Mouse (Mus musculus): ENCODE data around the gene Klhl2. TPM values are rescaled to one million over a fixed set of nuclear protein-coding genes. Genes with fewer than 3 reads are reported as not detected.

Klhl2 gene
- total RNA-seq, 2 experiments from 2014 or later: 12.1 to 12.6 TPM

DNA sequence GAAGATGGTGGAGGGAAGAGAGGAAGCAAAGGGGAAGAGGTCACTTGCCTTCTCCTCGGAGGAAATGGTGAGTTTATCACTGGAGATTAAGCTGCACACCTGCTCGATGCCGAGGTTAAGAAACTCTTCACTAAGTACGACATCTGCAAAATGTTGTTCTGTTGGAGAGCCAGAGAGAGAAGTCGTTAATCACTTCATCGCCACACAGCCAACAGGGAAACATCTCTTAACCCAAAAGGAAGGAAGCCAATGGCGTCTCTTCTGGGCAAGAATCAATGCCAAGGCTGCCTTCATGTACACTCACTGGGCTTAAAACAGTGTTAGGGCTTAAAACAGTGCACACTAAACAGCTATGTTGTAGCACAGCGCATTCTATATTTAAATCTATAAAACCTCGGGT, 85.7 kb downstream of the Klhl2 start:
- no peak for DNase-seq

- DNase-seq: no peak
These were observed 87.1 kb downstream of the Klhl2 start for GRCm38 (mm10) chr8:64762751-64763150.

DNA sequence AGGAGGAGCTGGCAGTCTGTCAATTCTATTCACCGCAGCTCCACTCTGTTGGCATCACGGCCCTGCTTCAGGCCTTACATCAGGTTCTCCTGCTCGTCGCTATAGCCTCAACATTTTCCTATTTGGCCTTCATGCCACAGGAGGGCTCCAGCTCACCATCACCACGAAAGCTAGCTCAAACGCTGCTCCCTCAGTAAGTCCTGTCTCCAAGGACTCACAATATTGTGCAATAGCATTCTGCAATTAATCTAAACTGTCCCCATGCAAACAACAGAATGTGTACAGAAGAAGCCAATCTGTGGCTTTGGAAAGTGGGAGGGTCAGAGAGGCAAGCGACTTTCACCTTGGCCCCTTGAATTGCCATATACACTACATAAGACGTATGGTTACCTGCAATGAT, 88.4 kb downstream of the Klhl2 start:
- DNase-seq: no peak

- DNase-seq: no peak
These were observed 91.9 kb downstream of the Klhl2 start for GRCm38 (mm10) chr8:64757956-64758355.

DNA sequence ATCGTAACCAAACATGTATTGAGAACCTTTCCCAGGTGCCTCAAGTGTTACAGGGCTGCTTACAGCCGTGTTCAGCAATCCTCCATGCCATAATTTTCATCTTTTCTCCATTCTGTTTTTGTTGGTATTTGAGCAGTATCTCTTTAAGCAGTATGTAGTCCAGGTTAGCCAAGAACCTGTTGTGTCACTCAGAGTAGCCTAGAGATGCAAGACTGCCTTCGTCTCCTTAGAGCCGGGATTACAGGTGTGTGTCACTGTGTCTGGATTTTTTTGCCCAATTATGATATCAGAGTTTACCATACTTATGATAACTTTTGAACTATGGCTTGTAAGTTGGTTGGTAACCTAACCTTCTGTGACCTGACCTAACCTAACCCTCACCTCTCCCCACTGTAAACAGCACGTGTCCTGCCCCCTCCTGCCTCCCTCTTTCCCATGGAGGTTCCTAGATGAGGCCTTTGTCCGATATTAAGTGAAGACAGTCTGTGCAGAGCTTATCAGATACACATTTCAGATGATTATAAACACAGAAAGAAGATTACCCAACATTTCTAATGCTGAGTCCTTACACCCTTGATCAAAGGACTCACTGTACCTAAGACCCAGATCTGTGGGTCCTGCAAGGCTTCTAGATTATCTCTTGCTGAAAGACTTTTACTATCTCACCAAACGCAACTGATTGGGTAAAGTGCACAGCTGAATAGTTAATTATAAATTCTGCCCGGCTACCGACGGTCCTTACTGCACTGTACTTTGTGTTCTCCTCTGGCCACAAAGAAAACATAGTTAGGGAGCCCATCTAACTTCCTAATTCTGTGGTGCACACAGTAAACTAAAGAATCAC, 103.4 kb downstream of the Klhl2 start:
- DNase-seq: no peak

DNA sequence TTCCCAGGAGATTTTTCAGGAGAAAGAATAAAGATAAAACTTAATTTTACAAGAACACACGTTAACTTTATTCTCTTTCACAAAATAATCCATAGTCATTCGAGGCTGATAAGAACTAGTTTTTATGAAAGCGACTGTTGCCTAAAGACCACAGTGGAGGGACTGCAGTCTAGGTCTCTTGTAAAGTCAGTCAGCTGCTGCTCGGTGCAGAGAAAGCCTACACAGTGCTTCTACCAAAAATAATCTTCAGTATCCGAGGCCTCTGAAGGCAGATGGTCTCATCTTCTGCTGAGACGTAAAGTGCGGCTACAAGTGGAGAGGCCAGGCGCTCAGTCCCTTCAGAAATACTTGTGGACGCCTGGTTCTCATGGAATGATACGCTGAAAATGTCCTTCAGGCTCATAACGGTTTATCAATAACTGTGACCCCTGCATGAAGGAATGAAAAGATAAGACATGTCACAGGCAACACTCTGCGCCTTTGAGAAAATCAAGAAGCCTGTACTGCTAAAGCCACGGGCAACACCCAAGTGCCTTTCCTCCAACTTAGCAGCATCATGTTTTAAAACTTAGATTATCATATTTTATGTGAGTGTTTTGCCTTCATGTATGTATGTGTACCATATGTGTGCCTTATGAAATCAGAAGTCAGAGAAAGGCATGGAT, 109.1 kb downstream of the Klhl2 start:
- no peak for DNase-seq

DNA sequence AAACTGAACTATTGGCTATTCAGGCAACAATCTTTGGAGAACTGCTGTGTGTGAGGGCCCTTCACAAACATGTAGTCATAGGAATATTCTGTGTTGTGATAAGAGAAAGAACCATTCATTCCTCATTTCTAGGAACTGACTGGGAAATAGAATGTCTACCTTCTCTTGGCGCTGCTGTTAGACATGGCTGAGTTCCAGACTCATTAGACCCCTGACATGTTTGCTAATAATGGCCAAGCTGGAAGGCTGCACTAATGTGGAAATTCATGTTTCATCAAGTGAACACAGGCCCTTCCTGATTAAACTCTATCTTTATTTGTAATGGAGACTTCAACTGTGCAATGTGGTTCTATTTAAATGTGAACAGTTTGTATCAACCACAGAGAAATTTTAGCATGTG, 110.9 kb downstream of the Klhl2 start:
- DNase-seq: no peak

GRCm38 (mm10) chr8:64736767-64737323, 113.0 kb downstream of the Klhl2 start:
- DNase-seq: no peak

DNA sequence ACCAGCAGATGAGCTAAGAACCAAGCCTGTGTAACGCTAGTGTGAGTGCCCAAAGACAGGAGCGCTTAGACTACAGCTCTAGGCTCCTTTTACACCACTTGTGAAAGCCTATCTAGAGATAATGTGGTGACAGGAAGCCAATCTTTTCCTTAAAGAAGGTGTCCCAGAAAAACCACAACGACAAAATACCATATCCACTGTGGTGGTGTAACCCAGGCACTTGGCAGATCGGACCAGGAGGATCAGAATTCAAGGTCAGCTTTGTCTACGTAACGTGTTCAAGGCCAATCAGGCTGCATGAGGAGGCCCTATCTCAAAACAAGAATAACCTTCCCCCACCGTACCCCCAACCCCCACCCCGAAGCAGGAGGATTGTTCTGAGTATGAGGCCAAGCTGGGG, 114.7 kb downstream of the Klhl2 start:
- DNase-seq: no peak

DNA sequence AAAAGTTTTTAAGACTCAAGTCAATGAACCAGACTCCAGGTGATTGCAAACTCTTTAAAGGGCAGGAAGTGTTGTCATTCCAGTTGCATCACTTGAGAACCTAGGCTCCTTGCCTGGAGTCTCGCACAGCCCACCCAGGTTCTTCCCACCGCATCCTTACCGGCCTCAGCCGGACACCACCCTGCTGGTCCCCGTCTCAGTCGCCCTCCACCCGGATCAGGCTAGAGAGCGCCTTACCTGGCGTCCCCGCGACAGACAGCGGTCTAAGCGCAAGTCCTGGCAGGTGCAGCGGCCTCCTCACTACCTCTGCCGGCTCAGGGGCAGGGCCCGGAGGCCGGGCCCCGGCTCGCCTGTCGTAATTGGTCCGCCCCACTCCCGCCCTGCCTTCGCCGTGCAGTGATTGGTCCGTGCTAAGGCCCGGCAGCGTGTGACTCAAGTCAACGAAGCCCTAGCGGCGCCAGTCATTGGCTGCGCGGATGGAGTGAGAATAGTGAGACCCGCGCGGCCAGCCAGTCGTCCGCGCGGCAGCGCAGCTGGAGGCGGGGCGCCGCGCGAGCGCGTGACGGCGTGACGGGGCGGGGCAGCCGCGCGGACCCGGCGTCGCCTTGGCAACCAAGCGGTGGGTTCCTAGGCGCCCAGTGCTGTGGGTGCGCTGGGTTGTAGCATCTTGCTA, 116.4 kb downstream of the Klhl2 start, which contains the start of gene Msmo1:
Gene Msmo1 (minus strand): TSS at position 522 of the 673 bp plus-strand sequence.
- peak; percentile 96 for DNase-seq

GRCm38 (mm10) chr8:64732596-64732995, 117.2 kb downstream of the Klhl2 start:
- DNase-seq: no peak

DNA sequence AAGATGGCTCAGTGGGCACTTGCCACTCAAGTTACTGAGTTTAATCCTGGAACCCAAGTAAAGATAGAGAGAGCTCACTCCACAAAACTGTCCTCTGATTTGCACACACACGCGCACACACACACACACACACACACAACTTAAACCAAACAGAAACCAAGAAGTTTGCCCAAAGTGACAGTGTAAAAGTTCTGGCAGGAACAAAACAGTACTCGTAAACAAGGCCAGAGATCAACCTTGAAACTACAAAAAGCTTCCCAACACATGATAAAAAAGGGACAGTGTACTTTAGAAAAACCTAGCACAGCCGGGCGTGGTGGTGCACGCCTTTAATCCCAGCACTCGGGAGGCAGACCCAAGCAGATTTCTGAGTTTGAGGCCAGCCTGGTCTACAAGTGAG, 121.7 kb downstream of the Klhl2 start:
- no peak for DNase-seq

DNA sequence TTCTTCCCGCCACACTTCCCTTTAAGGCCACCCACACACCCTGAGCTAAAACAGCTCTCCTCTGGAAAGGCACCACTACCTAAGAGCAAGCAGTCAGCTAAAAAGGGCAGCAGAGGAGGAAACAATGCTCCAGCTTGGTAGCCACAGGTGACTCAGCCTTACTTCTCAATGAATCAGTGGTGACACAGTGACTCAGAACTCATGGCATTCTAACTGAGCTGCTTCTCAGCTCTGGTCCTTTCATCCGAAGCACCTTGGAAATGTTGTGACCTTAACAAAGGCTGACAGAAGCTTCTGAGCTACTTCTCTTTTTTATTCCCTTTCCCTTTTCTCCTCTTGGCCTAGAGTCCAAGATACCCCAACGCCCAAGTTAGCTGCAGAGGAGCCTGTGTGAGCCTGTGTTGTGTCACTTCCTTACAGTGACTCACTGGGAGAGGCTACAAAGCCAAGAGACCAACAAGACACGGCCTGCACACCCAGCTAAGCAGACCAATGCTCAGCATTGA, 123.6 kb downstream of the Klhl2 start:
- DNase-seq: no peak

DNA sequence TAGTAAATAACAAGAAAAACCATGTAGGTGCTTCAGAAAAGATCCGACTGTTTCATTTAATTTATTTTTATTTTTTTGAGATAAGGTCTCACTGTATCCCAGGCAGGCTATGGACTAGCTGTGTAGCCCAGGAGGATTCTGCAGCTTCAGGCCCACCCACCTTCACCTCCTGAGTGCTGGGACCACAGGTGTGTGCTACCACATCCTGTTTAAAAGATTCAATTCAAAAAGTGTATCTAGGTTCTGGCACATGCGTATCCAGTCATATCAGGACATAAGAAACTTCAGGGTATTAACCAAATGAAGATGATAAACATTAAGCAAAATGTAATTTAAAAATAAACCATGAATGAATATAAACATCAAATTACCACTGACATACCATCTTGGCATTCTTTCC, 126.6 kb downstream of the Klhl2 start:
- DNase-seq: no peak

GRCm38 (mm10) chr8:64717868-64718267, 131.9 kb downstream of the Klhl2 start:
- no peak for DNase-seq

GRCm38 (mm10) chr8:64712499-64712898, 137.3 kb downstream of the Klhl2 start:
- no peak for DNase-seq

DNA sequence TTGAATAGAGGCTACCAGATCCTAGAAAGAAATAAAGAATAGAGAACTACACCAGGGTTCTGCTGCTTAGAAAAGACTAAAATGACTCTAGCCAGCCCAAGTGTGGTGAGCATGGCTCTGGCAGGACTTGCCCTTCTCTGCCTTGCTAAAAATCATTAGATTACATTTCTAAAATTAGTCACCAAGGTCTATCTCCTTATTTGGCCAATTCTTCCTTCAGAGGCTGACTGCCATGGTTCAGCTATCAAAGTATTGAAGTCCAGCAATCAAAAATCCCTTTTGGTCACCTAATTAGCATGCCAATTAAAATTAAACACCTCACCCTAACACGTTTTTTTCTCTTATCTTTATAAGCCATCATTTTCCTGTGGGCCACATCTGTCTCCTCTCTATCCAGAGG, 138.3 kb downstream of the Klhl2 start:
- DNase-seq: no peak

- no peak for DNase-seq
These were observed 142.3 kb downstream of the Klhl2 start for GRCm38 (mm10) chr8:64707481-64707880.

DNA sequence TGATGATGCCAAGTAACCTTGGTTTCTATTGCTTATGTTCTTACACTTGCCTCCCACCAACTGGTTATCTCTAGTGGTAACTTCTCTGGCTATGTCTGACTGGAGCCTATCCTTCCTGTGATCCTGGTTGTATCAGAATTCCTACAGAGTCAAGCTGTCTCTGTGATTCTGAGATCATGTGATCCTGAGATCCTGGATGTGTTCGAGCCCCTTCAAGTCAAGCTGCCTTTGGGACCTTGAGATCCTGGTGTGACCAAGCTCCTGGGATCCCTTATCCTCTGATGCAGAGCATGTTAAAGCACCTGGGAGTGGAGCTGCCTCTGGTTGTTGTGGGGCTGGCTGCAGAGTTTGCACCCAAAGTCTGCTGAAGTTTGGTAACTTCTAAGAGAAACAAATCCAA, 146.6 kb downstream of the Klhl2 start:
- DNase-seq: no peak

DNA sequence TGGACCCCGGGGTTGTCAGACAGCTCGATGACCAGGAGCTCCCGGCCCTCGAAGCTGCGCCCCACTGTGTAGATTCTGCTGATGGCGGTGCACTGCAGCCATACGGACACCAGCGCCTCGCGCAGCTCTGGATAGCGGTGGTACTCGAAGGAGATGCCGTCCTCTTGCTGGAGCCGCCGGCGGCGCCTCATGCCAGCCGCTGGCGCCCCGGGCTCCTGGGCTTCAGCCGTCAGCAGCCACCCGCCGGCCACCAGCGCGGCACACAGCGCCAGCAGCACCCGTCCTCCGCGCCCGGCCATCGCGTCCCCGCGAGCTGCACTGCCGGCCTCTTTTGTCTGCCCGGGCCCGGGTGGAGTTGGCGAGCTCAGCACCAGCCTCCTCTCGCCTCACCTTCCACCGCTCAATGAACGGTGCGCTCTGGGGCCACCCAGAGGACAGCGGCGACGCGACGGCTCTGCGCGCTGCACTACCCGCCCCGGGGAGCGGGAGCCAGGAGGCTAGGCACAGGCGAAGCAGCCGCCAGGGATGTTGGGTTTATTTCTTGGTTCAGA, 157.1 kb downstream of the Klhl2 start, which contains the start of gene Cpe:
Gene Cpe (minus strand): TSS at position 404 of the 551 bp plus-strand sequence.
- DNase-seq: peak; percentile 87

DNA sequence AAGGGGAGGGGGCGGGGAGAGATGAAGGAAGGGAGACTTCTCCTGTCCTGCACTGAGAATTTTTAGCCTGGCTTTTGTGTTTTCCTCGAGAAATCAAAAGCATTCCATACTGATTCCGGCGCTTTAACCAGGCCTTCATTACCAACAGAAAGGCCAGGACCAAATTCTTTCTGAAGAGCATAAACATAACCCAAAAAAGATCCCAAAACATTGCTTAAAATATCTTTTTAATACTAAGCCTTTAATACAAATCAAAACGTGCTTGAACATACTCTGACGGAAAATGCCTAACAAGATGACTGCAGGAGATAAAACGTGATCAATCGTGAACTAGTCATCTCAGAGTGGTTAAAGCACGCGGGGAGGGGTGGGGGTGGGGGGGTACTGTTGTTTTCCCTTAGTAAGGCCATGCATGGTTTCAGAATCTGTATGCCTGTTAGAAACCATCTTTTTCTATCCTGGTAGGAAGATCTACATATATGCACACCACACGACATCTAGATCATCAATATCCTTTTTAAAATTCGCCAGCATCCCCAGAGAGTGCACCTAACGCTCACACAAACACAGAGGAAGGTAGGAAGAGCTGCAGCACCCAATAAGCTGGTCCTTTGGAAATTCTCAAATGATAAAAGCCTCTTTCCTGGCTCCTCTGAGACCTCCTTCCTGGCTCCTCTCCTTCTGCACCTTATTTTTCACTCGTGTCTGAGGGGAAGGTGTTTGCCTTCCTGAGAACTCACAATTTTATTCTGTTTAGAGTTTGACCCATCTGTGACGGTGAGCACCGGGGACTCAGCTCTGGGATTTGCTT, 158.0 kb downstream of the Klhl2 start:
- DNase-seq: no peak

- DNase-seq: no peak
These were observed 159.0 kb downstream of the Klhl2 start for GRCm38 (mm10) chr8:64690845-64691244.
